Mouse (Mus musculus): Measurements from ENCODE around the gene Cdh22. TPM values are rescaled to one million over a fixed set of nuclear protein-coding genes. Genes with fewer than 3 reads are reported as not detected.

Gene Cdh22
- polyA plus RNA-seq, 1 experiment from 2014 or later: 0.25 TPM

GRCm38 (mm10) chr2:165275824-165276223 is 41.2 kb upstream of the Cdh22 start:
- no peak overlapping the region for H3K27ac ChIP-seq (ENCODE audit: low read depth, low read length)
- peak; percentile 89 for TF ChIP-seq CTCF (IDR thresholded peaks at IDR 0.05; ENCODE audit: low read depth)
- no peak overlapping the region for H3K4me2 ChIP-seq (replicated peaks; ENCODE audit: low read depth)
- H3K27me3 ChIP-seq (replicated peaks; ENCODE audit: control insufficient read depth, insufficient read depth, low read length): no peaks in the 10 kb centered on the region
- H3K4me3 ChIP-seq (ENCODE audit: low read depth, low read length): no peak overlapping the region
- no peaks in the 10 kb centered on the region for H3K9me3 ChIP-seq (ENCODE audit: control insufficient read depth)
- peak; percentile 34; the same call in 1 of the 2 replicates for ATAC-seq
- WGBS: 27% methylated on average over 8 of the region's 8 CpGs
- H3K36me3 ChIP-seq (ENCODE audit: control insufficient read depth, insufficient read depth): peaks cover 35% of the 10 kb centered on the region
- no peak overlapping the region for H3K9ac ChIP-seq (ENCODE audit: low read depth, low read length)
- H3K4me1 ChIP-seq (replicated peaks; ENCODE audit: control insufficient read depth, insufficient read depth, low read length): no peaks in the 10 kb centered on the region

DNA sequence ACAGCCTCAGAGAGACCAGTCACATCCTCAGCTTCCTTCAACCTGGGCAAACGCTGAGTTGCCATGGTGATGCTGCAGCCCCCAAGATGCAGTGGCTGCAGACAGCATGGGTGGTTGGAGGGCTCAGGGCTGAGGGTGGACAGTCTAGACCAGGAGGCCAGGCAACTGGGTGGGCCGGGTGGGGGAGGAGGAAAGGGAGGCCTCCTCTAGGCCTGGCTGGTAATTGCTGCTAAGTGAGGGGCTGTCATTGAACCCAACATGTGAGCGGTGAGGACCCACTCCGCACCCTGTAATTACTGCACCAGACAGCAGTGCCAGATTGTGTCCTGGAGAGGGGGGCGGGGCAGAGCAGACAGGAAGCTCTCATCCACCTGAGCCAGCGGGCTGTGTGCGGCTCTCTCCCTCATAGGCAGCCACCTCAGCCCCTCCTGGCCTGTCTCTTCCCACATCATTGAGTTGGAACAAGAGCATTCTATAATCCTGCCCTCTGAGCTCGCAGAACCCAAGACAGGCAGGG is 40.5 kb upstream of the Cdh22 start:
- Histone ChIP-seq H3K36me3 (ENCODE audit: control insufficient read depth, insufficient read depth) (peaks cover 29% of the 10 kb centered on the region), H3K4me2 (replicated peaks; ENCODE audit: low read depth) (no peak overlapping the region), H3K27me3 (replicated peaks; ENCODE audit: control insufficient read depth, insufficient read depth, low read length) (no peaks in the 10 kb centered on the region), H3K4me3 (ENCODE audit: low read depth, low read length) (no peak overlapping the region), H3K27ac (ENCODE audit: low read depth, low read length) (no peak overlapping the region), H3K4me1 (replicated peaks; ENCODE audit: control insufficient read depth, insufficient read depth, low read length) (no peaks in the 10 kb centered on the region), H3K9me3 (ENCODE audit: control insufficient read depth) (no peaks in the 10 kb centered on the region), H3K9ac (ENCODE audit: low read depth, low read length) (no peak overlapping the region)
- WGBS: 41% methylated on average over 7 of the region's 8 CpGs
- peak; percentile 13; the same call in 1 of the 2 replicates for ATAC-seq
- TF ChIP-seq CTCF (IDR thresholded peaks at IDR 0.05; ENCODE audit: low read depth): no peak

- Histone ChIP-seq H3K9me3 (ENCODE audit: control insufficient read depth) (no peaks in the 10 kb centered on the region), H3K4me2 (replicated peaks; ENCODE audit: low read depth) (no peak overlapping the region), H3K27ac (ENCODE audit: low read depth, low read length) (no peak overlapping the region), H3K4me1 (replicated peaks; ENCODE audit: control insufficient read depth, insufficient read depth, low read length) (no peaks in the 10 kb centered on the region), H3K36me3 (ENCODE audit: control insufficient read depth, insufficient read depth) (peaks cover 13% of the 10 kb centered on the region; the same call in 1 of the 2 replicates), H3K9ac (ENCODE audit: low read depth, low read length) (no peak overlapping the region), H3K4me3 (ENCODE audit: low read depth, low read length) (no peak overlapping the region), H3K27me3 (replicated peaks; ENCODE audit: control insufficient read depth, insufficient read depth, low read length) (no peaks in the 10 kb centered on the region)
- ATAC-seq: no peak
- 36% methylated on average over 4 of the region's 4 CpGs for WGBS
- no peak for TF ChIP-seq CTCF (IDR thresholded peaks at IDR 0.05; ENCODE audit: low read depth)
Measured at GRCm38 (mm10) chr2:165273589-165273988, 38.9 kb upstream of the Cdh22 start.

DNA sequence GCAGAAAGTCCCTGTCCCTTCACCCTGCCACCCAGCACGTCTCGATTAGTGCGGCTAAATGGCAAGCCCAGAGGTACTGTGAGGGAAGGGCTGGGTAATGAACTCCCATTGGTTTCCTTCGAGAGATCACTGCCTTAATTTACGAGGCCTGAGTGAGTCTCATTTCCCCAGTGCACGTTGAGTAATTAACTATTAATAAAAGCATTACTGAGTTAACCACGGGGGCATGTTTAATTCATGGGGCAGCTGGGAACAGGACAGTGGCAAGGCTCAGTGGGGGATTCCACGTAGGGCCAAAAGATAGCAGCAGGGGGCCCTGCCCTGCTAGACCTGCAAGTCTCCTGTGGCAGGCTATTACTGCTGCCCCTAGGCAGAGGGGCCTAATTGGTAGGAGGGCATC is 36.7 kb upstream of the Cdh22 start:
- Histone ChIP-seq H3K9ac (ENCODE audit: low read depth, low read length) (no peak overlapping the region), H3K27ac (ENCODE audit: low read depth, low read length) (no peak overlapping the region), H3K36me3 (ENCODE audit: control insufficient read depth, insufficient read depth) (no peaks in the 10 kb centered on the region; the same call in 1 of the 2 replicates), H3K4me3 (ENCODE audit: low read depth, low read length) (no peak overlapping the region), H3K4me2 (replicated peaks; ENCODE audit: low read depth) (no peak overlapping the region), H3K4me1 (replicated peaks; ENCODE audit: control insufficient read depth, insufficient read depth, low read length) (no peaks in the 10 kb centered on the region), H3K9me3 (ENCODE audit: control insufficient read depth) (no peaks in the 10 kb centered on the region), H3K27me3 (replicated peaks; ENCODE audit: control insufficient read depth, insufficient read depth, low read length) (peaks cover 4% of the 10 kb centered on the region; the same call in 1 of the 2 replicates)
- 24% methylated on average over 8 of the region's 8 CpGs for WGBS
- ATAC-seq: no peak
- no peak for TF ChIP-seq CTCF (IDR thresholded peaks at IDR 0.05; ENCODE audit: low read depth)

- no peaks in the 10 kb centered on the region for H3K4me1 ChIP-seq (replicated peaks; ENCODE audit: control insufficient read depth, insufficient read depth, low read length)
- no peak overlapping the region for H3K4me3 ChIP-seq (ENCODE audit: low read depth, low read length)
- H3K4me2 ChIP-seq (replicated peaks; ENCODE audit: low read depth): no peak overlapping the region
- no peaks in the 10 kb centered on the region for H3K9me3 ChIP-seq (ENCODE audit: control insufficient read depth)
- no peak for TF ChIP-seq CTCF (IDR thresholded peaks at IDR 0.05; ENCODE audit: low read depth)
- H3K27me3 ChIP-seq (replicated peaks; ENCODE audit: control insufficient read depth, insufficient read depth, low read length): peaks cover 4% of the 10 kb centered on the region; the same call in 1 of the 2 replicates
- WGBS: 44% methylated on average over 7 of the region's 7 CpGs
- no peak overlapping the region for H3K9ac ChIP-seq (ENCODE audit: low read depth, low read length)
- no peak overlapping the region for H3K27ac ChIP-seq (ENCODE audit: low read depth, low read length)
- no peaks in the 10 kb centered on the region for H3K36me3 ChIP-seq (ENCODE audit: control insufficient read depth, insufficient read depth)
- ATAC-seq: no peak
Measured at GRCm38 (mm10) chr2:165270858-165271257, 36.2 kb upstream of the Cdh22 start.

DNA sequence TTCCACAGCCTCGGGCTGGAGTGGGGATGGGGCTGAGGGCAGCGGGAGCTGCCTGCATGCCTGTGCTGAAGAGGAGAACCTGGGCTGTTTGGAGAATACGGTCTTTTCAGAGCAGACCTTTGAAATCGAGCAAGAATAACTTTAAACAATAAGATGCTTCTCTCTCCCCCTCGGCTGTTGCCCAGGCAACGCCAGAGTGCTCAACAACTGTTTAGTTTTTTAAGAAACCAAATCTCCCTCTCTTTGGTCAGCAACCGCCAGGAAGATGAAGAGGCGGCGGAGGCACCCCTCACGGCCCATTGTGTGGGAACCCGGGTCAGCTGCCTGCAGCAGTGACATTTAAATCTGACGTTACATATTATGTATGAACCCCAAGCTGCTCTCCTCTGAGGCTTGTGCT is 32.1 kb upstream of the Cdh22 start:
- Histone ChIP-seq H3K27me3 (replicated peaks; ENCODE audit: control insufficient read depth, insufficient read depth, low read length) (peaks cover 9% of the 10 kb centered on the region; the same call in 1 of the 2 replicates), H3K4me1 (replicated peaks; ENCODE audit: control insufficient read depth, insufficient read depth, low read length) (no peaks in the 10 kb centered on the region), H3K4me2 (replicated peaks; ENCODE audit: low read depth) (no peak overlapping the region), H3K36me3 (ENCODE audit: control insufficient read depth, insufficient read depth) (no peaks in the 10 kb centered on the region), H3K9ac (ENCODE audit: low read depth, low read length) (no peak overlapping the region), H3K27ac (ENCODE audit: low read depth, low read length) (no peak overlapping the region), H3K4me3 (ENCODE audit: low read depth, low read length) (no peak overlapping the region), H3K9me3 (ENCODE audit: control insufficient read depth) (no peaks in the 10 kb centered on the region)
- no peak for ATAC-seq
- WGBS: 20% methylated on average over 12 of the region's 12 CpGs
- no peak for TF ChIP-seq CTCF (IDR thresholded peaks at IDR 0.05; ENCODE audit: low read depth)

Data from intestine, postnatal 0 days (tissue).